Mouse (Mus musculus): ENCODE data around the gene Arl6. TPM values are rescaled to one million over a fixed set of nuclear protein-coding genes. Genes with fewer than 3 reads are reported as not detected.

Gene Arl6
- total and polyA plus RNA-seq, 2 experiments from 2014 or later: 29.2 to 63.1 TPM

- Histone ChIP-seq H3K4me3 (ENCODE audit: low read depth, low read length) (no peak overlapping the region), H3K9ac (replicated peaks; ENCODE audit: low read length, poor library complexity, severe bottlenecking) (no peak overlapping the region), H3K27ac (ENCODE audit: low read depth, low read length) (no peak overlapping the region), H3K4me2 (ENCODE audit: low read depth, low read length, poor library complexity, severe bottlenecking) (no peak overlapping the region), H3K9me3 (ENCODE audit: low read length) (no peaks in the 10 kb centered on the region), H3K36me3 (ENCODE audit: insufficient read depth, low read length) (no peaks in the 10 kb centered on the region), H3K4me1 (ENCODE audit: insufficient read depth, low read length) (no peaks in the 10 kb centered on the region), H3K27me3 (ENCODE audit: insufficient read depth, low read length) (no peaks in the 10 kb centered on the region)
- 84% methylated on average over 3 of the region's 3 CpGs for WGBS
- DNase-seq (ENCODE audit: low spot score): no peak
- no peak for ATAC-seq (ENCODE audit: low FRiP score)
- no peak for TF ChIP-seq CTCF (IDR thresholded peaks at IDR 0.05)
Measured at GRCm38 (mm10) chr16:59594714-59595113, 44.5 kb downstream of the Arl6 start.

- DNase-seq (ENCODE audit: low spot score): no peak
- no peaks in the 10 kb centered on the region for H3K4me1 ChIP-seq (ENCODE audit: insufficient read depth, low read length)
- H3K9ac ChIP-seq (replicated peaks; ENCODE audit: low read length, poor library complexity, severe bottlenecking): no peak overlapping the region
- TF ChIP-seq CTCF (IDR thresholded peaks at IDR 0.05): no peak
- no peak overlapping the region for H3K4me2 ChIP-seq (ENCODE audit: low read depth, low read length, poor library complexity, severe bottlenecking)
- 80% methylated on average over 6 of the region's 6 CpGs for WGBS
- H3K27me3 ChIP-seq (ENCODE audit: insufficient read depth, low read length): no peaks in the 10 kb centered on the region
- ATAC-seq (ENCODE audit: low FRiP score): no peak
- no peak overlapping the region for H3K4me3 ChIP-seq (ENCODE audit: low read depth, low read length)
- H3K27ac ChIP-seq (ENCODE audit: low read depth, low read length): no peak overlapping the region
- no peaks in the 10 kb centered on the region for H3K36me3 ChIP-seq (ENCODE audit: insufficient read depth, low read length)
- H3K9me3 ChIP-seq (ENCODE audit: low read length): no peaks in the 10 kb centered on the region
Measured at GRCm38 (mm10) chr16:59590790-59591189, 48.4 kb downstream of the Arl6 start.

GRCm38 (mm10) chr16:59588351-59589025 is 50.7 kb downstream of the Arl6 start:
- 95% methylated on average over 13 of the region's 13 CpGs for WGBS

GRCm38 (mm10) chr16:59587816-59588215 is 51.4 kb downstream of the Arl6 start:
- WGBS: 87% methylated on average over 10 of the region's 10 CpGs

More at GRCm38 (mm10) chr16:59588351-59589025, 50.7 kb downstream of the Arl6 start:
- no peak overlapping the region for H3K4me3 ChIP-seq (ENCODE audit: low read depth, low read length)
- no peaks in the 10 kb centered on the region for H3K9me3 ChIP-seq (ENCODE audit: low read length)
- H3K9ac ChIP-seq (replicated peaks; ENCODE audit: low read length, poor library complexity, severe bottlenecking): no peak overlapping the region
- no peaks in the 10 kb centered on the region for H3K27me3 ChIP-seq (ENCODE audit: insufficient read depth, low read length)
- no peak for TF ChIP-seq CTCF (IDR thresholded peaks at IDR 0.05)
- H3K27ac ChIP-seq (ENCODE audit: low read depth, low read length): no peak overlapping the region
- ATAC-seq (ENCODE audit: low FRiP score) (no peak), DNase-seq (ENCODE audit: low spot score) (no peak)
- no peaks in the 10 kb centered on the region for H3K4me1 ChIP-seq (ENCODE audit: insufficient read depth, low read length)
- H3K36me3 ChIP-seq (ENCODE audit: insufficient read depth, low read length): no peaks in the 10 kb centered on the region
- no peak overlapping the region for H3K4me2 ChIP-seq (ENCODE audit: low read depth, low read length, poor library complexity, severe bottlenecking)

GRCm38 (mm10) chr16:59586911-59587310 is 52.3 kb downstream of the Arl6 start:
- Histone ChIP-seq H3K27ac (ENCODE audit: low read depth, low read length) (no peak overlapping the region), H3K9ac (replicated peaks; ENCODE audit: low read length, poor library complexity, severe bottlenecking) (no peak overlapping the region), H3K27me3 (ENCODE audit: insufficient read depth, low read length) (no peaks in the 10 kb centered on the region), H3K9me3 (ENCODE audit: low read length) (no peaks in the 10 kb centered on the region), H3K4me1 (ENCODE audit: insufficient read depth, low read length) (no peaks in the 10 kb centered on the region), H3K4me3 (ENCODE audit: low read depth, low read length) (no peak overlapping the region), H3K36me3 (ENCODE audit: insufficient read depth, low read length) (no peaks in the 10 kb centered on the region), H3K4me2 (ENCODE audit: low read depth, low read length, poor library complexity, severe bottlenecking) (no peak overlapping the region)
- 91% methylated on average over 7 of the region's 8 CpGs for WGBS
- DNase-seq (ENCODE audit: low spot score) (no peak), ATAC-seq (ENCODE audit: low FRiP score) (no peak)
- no peak for TF ChIP-seq CTCF (IDR thresholded peaks at IDR 0.05)

More at GRCm38 (mm10) chr16:59587816-59588215, 51.4 kb downstream of the Arl6 start:
- no peaks in the 10 kb centered on the region for H3K36me3 ChIP-seq (ENCODE audit: insufficient read depth, low read length)
- no peaks in the 10 kb centered on the region for H3K27me3 ChIP-seq (ENCODE audit: insufficient read depth, low read length)
- no peak overlapping the region for H3K27ac ChIP-seq (ENCODE audit: low read depth, low read length)
- no peak overlapping the region for H3K9ac ChIP-seq (replicated peaks; ENCODE audit: low read length, poor library complexity, severe bottlenecking)
- no peaks in the 10 kb centered on the region for H3K9me3 ChIP-seq (ENCODE audit: low read length)
- DNase-seq (ENCODE audit: low spot score): no peak
- no peak for ATAC-seq (ENCODE audit: low FRiP score)
- no peak for TF ChIP-seq CTCF (IDR thresholded peaks at IDR 0.05)
- no peaks in the 10 kb centered on the region for H3K4me1 ChIP-seq (ENCODE audit: insufficient read depth, low read length)
- H3K4me3 ChIP-seq (ENCODE audit: low read depth, low read length): no peak overlapping the region
- no peak overlapping the region for H3K4me2 ChIP-seq (ENCODE audit: low read depth, low read length, poor library complexity, severe bottlenecking)

GRCm38 (mm10) chr16:59586276-59586675 is 52.9 kb downstream of the Arl6 start:
- Histone ChIP-seq H3K4me1 (ENCODE audit: insufficient read depth, low read length) (no peaks in the 10 kb centered on the region), H3K9me3 (ENCODE audit: low read length) (no peaks in the 10 kb centered on the region), H3K9ac (replicated peaks; ENCODE audit: low read length, poor library complexity, severe bottlenecking) (no peak overlapping the region), H3K36me3 (ENCODE audit: insufficient read depth, low read length) (no peaks in the 10 kb centered on the region), H3K27ac (ENCODE audit: low read depth, low read length) (no peak overlapping the region), H3K4me3 (ENCODE audit: low read depth, low read length) (no peak overlapping the region), H3K27me3 (ENCODE audit: insufficient read depth, low read length) (no peaks in the 10 kb centered on the region), H3K4me2 (ENCODE audit: low read depth, low read length, poor library complexity, severe bottlenecking) (no peak overlapping the region)
- ATAC-seq (ENCODE audit: low FRiP score) (no peak), DNase-seq (ENCODE audit: low spot score) (no peak)
- 66% methylated on average over 6 of the region's 6 CpGs for whole genome bisulfite sequencing
- TF ChIP-seq CTCF (IDR thresholded peaks at IDR 0.05): no peak
